Mouse (Mus musculus) liver, embryonic 12.5 days (tissue): Measurements from ENCODE around the gene Pcbp2. TPM values are rescaled to one million over a fixed set of nuclear protein-coding genes. Genes with fewer than 3 reads are reported as not detected.

Source experiments
- ATAC-seq: fragments of 200-750 bp; cut with Nextera tagmentation; 2 replicates; pipeline ENCODE4 v1.8.0; 2017; ENCODE audit warnings: moderate number of reproducible peaks, mild to moderate bottlenecking, moderate library complexity
- H3K27ac ChIP-seq: fragments of 300-500 bp; sonication (generic); 2 replicates; pipeline ENCODE4 v1.5.1; 2016; ENCODE audit warnings: mild to moderate bottlenecking
- H3K27me3 ChIP-seq: fragments of 300-500 bp; sonication (generic); replicated peaks from 2 replicates; pipeline ENCODE4 v1.6.1; 2016; ENCODE audit warnings: mild to moderate bottlenecking, moderate library complexity
- H3K36me3 ChIP-seq: fragments of 300-500 bp; sonication (generic); 2 replicates; pipeline ENCODE4 v1.6.1; 2016; ENCODE audit warnings: mild to moderate bottlenecking, moderate library complexity
- H3K4me1 ChIP-seq: fragments of 300-500 bp; sonication (generic); 2 replicates; pipeline ENCODE4 v1.6.1; 2016
- H3K4me2 ChIP-seq: fragments of 300-500 bp; sonication (generic); 2 replicates; pipeline ENCODE4 v1.6.1; 2016; ENCODE audit warnings: mild to moderate bottlenecking, moderate library complexity
- H3K4me3 ChIP-seq: fragments of 300-500 bp; sonication (generic); 2 replicates; pipeline ENCODE4 v1.5.1; 2016; ENCODE audit warnings: mild to moderate bottlenecking, moderate library complexity
- H3K9ac ChIP-seq: fragments of 300-500 bp; sonication (generic); 2 replicates; pipeline ENCODE4 v1.6.1; 2016; ENCODE audit warnings: mild to moderate bottlenecking, moderate library complexity
- H3K9me3 ChIP-seq: fragments of 300-500 bp; sonication (generic); replicated peaks from 2 replicates; pipeline ENCODE4 v1.6.1; 2016; ENCODE audit warnings: mild to moderate bottlenecking, moderate library complexity
- WGBS: fragments of 180-500 bp; shearing (Covaris S2); methylation state at CpG from one replicate; pipeline ENCODE4 v1.1.7; 2016; ENCODE audit not compliant: insufficient replicate concordance; 5-methylcytosine and 5-hydroxymethylcytosine counted together
- polyA plus RNA-seq: library from polyadenylated mRNA; unstranded; fragments of >200 nt; fragmentation: Nextera tagmentation; extraction: Ambion mirVana; gene quantifications from 2 replicates; pipeline ENCODE4 v1.2.1, GENCODE M21; 2016

Gene Pcbp2
- polyA plus RNA-seq, 1 experiment from 2014 or later = 104 TPM

- Histone ChIP-seq H3K36me3 (peaks cover 27% of the 10 kb centered on the region), H3K4me3 (peak within 1 kb of the TSS; percentile 76), H3K4me2 (peak within 1 kb of the TSS; percentile 99), H3K9me3 (no peaks in the 10 kb centered on the region), H3K27ac (peak within 1 kb of the TSS; percentile 97), H3K9ac (peak within 1 kb of the TSS; percentile 89), H3K4me1 (peaks cover 48% of the 10 kb centered on the region), H3K27me3 (peaks cover 10% of the 10 kb centered on the region; the same call in 1 of the 2 replicates)
- WGBS = under 1% methylated on average over 60 of the region's 60 CpGs
- peak; percentile 92 for ATAC-seq
These were observed 47.9 kb downstream of the Pcbp2 start, which contains the start of gene Tarbp2 for GRCm38 (mm10) chr15:102517976-102518858. Gene Tarbp2 (plus strand): TSS chr15:102518192.

DNA sequence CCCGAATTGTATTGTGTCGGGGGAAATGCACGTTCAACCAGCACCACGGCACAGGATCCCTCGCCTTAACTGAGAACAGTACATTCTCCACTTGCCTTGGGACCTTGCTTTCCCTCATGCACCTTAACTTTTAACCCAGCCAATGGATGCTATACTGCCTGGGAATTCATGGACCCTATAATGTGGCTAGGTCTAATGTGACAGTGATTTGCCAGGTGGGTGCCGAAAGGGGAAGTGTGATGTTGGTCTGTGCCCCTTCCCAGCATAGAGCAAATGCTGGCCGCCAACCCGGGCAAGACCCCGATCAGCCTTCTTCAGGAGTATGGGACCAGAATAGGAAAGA is 48.5 kb downstream of the Pcbp2 start:
- Histone ChIP-seq H3K9ac (peak overlapping the region; percentile 89), H3K27ac (peak overlapping the region; percentile 97), H3K27me3 (peaks cover 10% of the 10 kb centered on the region; the same call in 1 of the 2 replicates), H3K9me3 (no peaks in the 10 kb centered on the region), H3K4me2 (peak overlapping the region; percentile 99), H3K36me3 (peaks cover 31% of the 10 kb centered on the region), H3K4me1 (peaks cover 48% of the 10 kb centered on the region), H3K4me3 (peak overlapping the region; percentile 76)
- no peak for ATAC-seq
- 7% methylated on average over 9 of the region's 9 CpGs for WGBS

DNA sequence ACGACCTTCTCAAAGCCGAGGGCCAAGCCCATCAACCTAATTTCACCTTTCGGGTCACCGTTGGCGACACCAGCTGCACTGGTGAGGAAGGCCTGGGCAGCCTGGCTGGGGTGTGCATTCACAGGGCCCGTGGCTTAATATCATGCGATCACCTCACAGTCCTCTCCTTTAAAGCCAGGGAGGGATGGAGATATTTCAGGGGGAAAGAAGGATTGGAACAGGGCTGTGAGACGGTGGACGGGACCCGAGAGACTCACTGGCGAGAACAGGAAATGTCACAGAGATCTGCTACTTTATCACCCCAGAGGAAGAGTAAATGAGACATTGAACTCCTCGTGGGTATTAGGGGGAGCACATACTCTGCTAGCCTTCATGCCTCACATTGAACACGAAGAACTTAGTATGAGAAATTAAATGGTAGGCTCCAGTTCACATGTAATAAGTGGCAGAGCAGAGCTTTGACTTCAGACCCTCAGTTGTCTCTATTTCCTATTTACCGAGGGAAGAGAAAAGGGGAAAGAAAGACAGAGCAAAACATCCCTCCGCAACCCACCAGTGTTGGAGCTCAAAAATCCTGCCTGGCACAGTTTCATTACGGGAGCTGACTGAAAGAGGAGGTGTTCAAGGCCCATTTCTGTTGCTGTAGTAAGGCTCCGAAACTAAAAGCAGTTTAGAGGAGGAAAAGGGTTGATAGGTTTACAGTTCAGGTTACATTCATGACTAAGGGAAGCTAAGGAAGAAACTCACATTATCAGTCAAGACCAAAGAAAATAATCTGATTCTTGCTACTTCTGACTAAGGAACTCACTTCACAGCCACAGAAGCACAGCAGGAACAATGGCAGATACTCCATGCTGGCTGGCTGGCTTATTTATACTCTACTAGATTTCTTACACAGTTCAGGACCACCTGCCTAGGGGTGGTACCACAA is 49.1 kb downstream of the Pcbp2 start:
- H3K4me3 ChIP-seq = peak overlapping the region; percentile 76
- no peaks in the 10 kb centered on the region for H3K9me3 ChIP-seq
- peak overlapping the region; percentile 99 for H3K4me2 ChIP-seq
- peak overlapping the region; percentile 97 for H3K27ac ChIP-seq
- H3K9ac ChIP-seq = peak overlapping the region; percentile 89
- peaks cover 37% of the 10 kb centered on the region for H3K36me3 ChIP-seq
- ATAC-seq = no peak
- H3K4me1 ChIP-seq = peaks cover 48% of the 10 kb centered on the region
- 31% methylated on average over 17 of the region's 17 CpGs for WGBS
- peaks cover 10% of the 10 kb centered on the region; the same call in 1 of the 2 replicates for H3K27me3 ChIP-seq

GRCm38 (mm10) chr15:102520416-102520815 is 50.1 kb downstream of the Pcbp2 start:
- Histone ChIP-seq H3K4me2 (peak overlapping the region; percentile 99), H3K36me3 (peaks cover 40% of the 10 kb centered on the region), H3K4me3 (no peak overlapping the region), H3K27me3 (peaks cover 9% of the 10 kb centered on the region; the same call in 1 of the 2 replicates), H3K9ac (peak overlapping the region; percentile 89), H3K9me3 (no peaks in the 10 kb centered on the region), H3K4me1 (peaks cover 48% of the 10 kb centered on the region), H3K27ac (peak overlapping the region; percentile 97)
- ATAC-seq = no peak
- WGBS = 35% methylated on average over 4 of the region's 4 CpGs

GRCm38 (mm10) chr15:102521480-102521879 is 51.1 kb downstream of the Pcbp2 start:
- Histone ChIP-seq H3K4me1 (peaks cover 39% of the 10 kb centered on the region), H3K36me3 (peaks cover 40% of the 10 kb centered on the region), H3K27me3 (no peaks in the 10 kb centered on the region), H3K27ac (peak overlapping the region; percentile 39; the same call in 1 of the 2 replicates), H3K9me3 (no peaks in the 10 kb centered on the region), H3K9ac (no peak overlapping the region), H3K4me2 (no peak overlapping the region), H3K4me3 (no peak overlapping the region)
- WGBS = 58% methylated on average over 4 of the region's 4 CpGs
- no peak for ATAC-seq

GRCm38 (mm10) chr15:102524892-102525485 is 54.6 kb downstream of the Pcbp2 start, which contains the start of gene Npff:
Gene Npff (minus strand): TSS chr15:102524942.
- no peak within 1 kb of the TSS for H3K4me3 ChIP-seq
- H3K27ac ChIP-seq = no peak within 1 kb of the TSS
- H3K27me3 ChIP-seq = no peaks in the 10 kb centered on the region
- ATAC-seq = no peak
- H3K9me3 ChIP-seq = no peaks in the 10 kb centered on the region
- H3K4me2 ChIP-seq = no peak within 1 kb of the TSS
- H3K4me1 ChIP-seq = peaks cover 18% of the 10 kb centered on the region
- H3K36me3 ChIP-seq = peaks cover 66% of the 10 kb centered on the region
- 7% methylated on average over 3 of the region's 3 CpGs for WGBS
- no peak within 1 kb of the TSS for H3K9ac ChIP-seq

DNA sequence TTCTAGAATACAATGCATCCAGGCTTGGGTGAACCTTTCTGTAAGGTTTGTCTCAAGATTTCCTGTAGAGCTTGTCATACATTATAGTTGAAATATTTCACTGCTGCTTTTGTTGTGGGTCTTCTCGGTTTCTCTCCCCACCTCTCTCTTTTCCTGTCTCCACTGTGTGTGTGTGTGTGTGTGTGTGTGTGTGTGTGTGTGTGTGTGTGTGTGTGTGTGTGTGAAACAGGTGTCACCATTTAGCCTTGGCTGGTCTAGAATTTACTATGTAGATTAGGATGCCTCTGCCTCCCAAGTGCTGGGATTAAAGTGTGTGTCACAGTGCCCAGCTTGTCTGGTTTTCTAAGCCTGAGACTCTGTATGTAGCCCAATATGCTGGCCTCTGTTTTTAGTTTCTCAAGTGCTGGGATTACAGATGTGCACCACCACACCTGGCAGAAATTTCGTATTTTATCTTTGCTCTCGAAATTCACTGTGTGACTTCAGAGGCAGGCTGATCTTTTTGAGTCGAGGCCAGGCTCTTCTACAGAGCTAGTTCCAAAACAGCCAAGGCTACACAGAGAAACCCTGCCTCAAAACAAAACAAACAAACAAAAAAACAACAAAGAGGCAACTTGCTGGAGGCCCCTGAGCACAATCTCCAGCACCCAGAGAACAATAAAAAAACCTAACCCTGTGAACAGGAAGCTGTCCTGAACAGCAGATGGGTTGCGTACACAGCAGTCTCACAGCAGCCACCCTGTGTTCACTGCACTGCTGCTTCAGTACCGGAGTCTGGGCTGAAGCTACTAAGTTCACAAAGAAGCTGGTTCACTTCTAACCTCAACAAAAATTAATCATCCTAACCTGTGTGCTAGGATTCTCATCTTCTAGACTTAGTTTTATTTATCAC is 56.0 kb downstream of the Pcbp2 start:
- H3K36me3 ChIP-seq = peaks cover 70% of the 10 kb centered on the region
- no peak overlapping the region for H3K4me3 ChIP-seq
- no peak overlapping the region for H3K4me2 ChIP-seq
- no peak overlapping the region for H3K27ac ChIP-seq
- ATAC-seq = no peak
- H3K9ac ChIP-seq = no peak overlapping the region
- 71% methylated on average over 6 of the region's 6 CpGs for WGBS
- no peaks in the 10 kb centered on the region for H3K27me3 ChIP-seq
- no peaks in the 10 kb centered on the region for H3K9me3 ChIP-seq
- H3K4me1 ChIP-seq = peaks cover 4% of the 10 kb centered on the region

GRCm38 (mm10) chr15:102527936-102528335 is 57.6 kb downstream of the Pcbp2 start:
- ATAC-seq = no peak
- H3K27ac ChIP-seq = no peak overlapping the region
- peaks cover 65% of the 10 kb centered on the region for H3K36me3 ChIP-seq
- no peak overlapping the region for H3K9ac ChIP-seq
- no peaks in the 10 kb centered on the region for H3K27me3 ChIP-seq
- no peaks in the 10 kb centered on the region for H3K9me3 ChIP-seq
- no peak overlapping the region for H3K4me3 ChIP-seq
- whole genome bisulfite sequencing = 64% methylated on average over 3 of the region's 3 CpGs
- no peak overlapping the region for H3K4me2 ChIP-seq
- H3K4me1 ChIP-seq = no peaks in the 10 kb centered on the region

DNA sequence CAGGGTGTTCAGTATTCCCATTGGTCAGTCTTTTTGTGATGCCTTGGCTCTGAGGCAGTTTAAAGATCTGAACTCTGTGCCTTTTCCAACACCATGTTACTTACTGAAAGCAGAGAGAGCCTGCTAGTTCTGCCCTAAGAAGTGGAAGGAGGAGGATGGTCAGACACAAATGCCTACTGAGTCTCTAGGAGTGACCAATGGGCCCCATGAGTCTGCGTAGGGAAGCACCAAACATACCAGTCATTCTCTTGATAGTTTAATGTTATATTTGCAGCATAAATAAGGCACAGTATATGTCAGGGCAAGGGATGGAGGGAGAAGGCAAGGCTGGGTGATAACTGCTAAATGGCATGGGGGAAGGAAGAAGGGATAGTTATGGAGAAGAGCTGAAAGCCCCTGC is 58.1 kb downstream of the Pcbp2 start:
- Histone ChIP-seq H3K9me3 (no peaks in the 10 kb centered on the region), H3K4me3 (no peak overlapping the region), H3K9ac (no peak overlapping the region), H3K4me1 (no peaks in the 10 kb centered on the region), H3K36me3 (peaks cover 68% of the 10 kb centered on the region), H3K27me3 (no peaks in the 10 kb centered on the region), H3K27ac (no peak overlapping the region), H3K4me2 (no peak overlapping the region)
- 81% methylated on average over 1 of the region's 1 CpGs for WGBS
- no peak for ATAC-seq

- no peak overlapping the region for H3K27ac ChIP-seq
- peaks cover 73% of the 10 kb centered on the region for H3K36me3 ChIP-seq
- H3K4me2 ChIP-seq = no peak overlapping the region
- no peaks in the 10 kb centered on the region for H3K9me3 ChIP-seq
- no peak overlapping the region for H3K9ac ChIP-seq
- no peak overlapping the region for H3K4me3 ChIP-seq
- 63% methylated on average over 4 of the region's 4 CpGs for WGBS
- no peaks in the 10 kb centered on the region for H3K4me1 ChIP-seq
- no peaks in the 10 kb centered on the region for H3K27me3 ChIP-seq
- ATAC-seq = no peak
These were observed 60.2 kb downstream of the Pcbp2 start for GRCm38 (mm10) chr15:102530566-102530965.

DNA sequence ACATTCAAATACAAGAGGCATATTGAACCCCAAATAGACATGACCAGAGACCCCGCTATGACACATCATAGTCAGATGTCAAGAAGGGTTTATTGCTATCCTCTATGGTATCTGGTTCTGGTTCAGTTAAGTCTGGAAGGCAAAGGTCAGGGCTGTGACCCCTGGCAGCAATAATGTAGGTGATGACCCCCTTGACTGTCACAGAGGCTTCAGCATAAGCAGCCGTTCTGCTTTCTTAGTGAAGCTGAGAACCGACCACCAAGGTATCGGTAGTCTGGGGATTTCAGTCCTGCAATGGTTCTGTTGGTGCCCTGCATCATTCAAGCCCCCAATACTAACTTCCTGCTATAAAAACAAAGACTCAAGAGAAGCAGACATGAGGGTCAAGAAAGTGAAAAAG is 61.2 kb downstream of the Pcbp2 start:
- H3K27ac ChIP-seq = no peak overlapping the region
- H3K4me3 ChIP-seq = no peak overlapping the region
- no peaks in the 10 kb centered on the region for H3K9me3 ChIP-seq
- peaks cover 80% of the 10 kb centered on the region for H3K36me3 ChIP-seq
- no peak for ATAC-seq
- no peaks in the 10 kb centered on the region for H3K4me1 ChIP-seq
- no peak overlapping the region for H3K4me2 ChIP-seq
- no peaks in the 10 kb centered on the region for H3K27me3 ChIP-seq
- WGBS = 80% methylated on average over 4 of the region's 4 CpGs
- H3K9ac ChIP-seq = no peak overlapping the region
